Mouse (Mus musculus): Measurements from ENCODE around the gene Agbl3. TPM values are rescaled to one million over a fixed set of nuclear protein-coding genes. Genes with fewer than 3 reads are reported as not detected.
A peak's percentile ranks its signal among the peaks of the same experiment; 100 is the strongest.

Gene Agbl3
- polyA plus RNA-seq, 1 experiment from 2014 or later = 5.7 TPM

DNA sequence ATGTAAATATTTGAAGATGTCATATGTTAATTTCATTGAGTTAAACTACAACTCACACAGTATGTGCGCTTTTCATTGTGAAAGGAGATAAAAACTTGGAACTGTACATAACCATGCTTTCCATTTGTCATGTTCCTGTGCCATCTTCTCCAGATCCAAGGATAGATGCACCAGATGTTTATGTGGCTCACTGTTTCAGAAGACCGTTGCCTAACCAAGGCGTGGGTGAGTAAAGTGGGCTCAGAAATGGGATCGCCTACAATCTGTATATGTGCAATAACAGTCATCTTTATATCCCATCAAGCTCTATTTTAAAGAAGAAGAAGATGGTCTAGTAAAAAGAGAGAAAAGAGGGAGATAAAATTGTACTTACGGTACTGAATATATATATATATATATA lies 52.1 kb downstream of the Agbl3 start:
- H3K9ac ChIP-seq (ENCODE audit: low read length) = no peak overlapping the region
- H3K27ac ChIP-seq (ENCODE audit: low read depth, low read length) = no peak overlapping the region
- H3K4me2 ChIP-seq = no peak overlapping the region
- no peaks in the 10 kb centered on the region for H3K27me3 ChIP-seq (ENCODE audit: control insufficient read depth, insufficient read depth, low read length)
- H3K36me3 ChIP-seq (ENCODE audit: control insufficient read depth, insufficient read depth, low read length) = no peaks in the 10 kb centered on the region
- ATAC-seq (ENCODE audit: low FRiP score) (no peak), DNase-seq (ENCODE audit: low spot score, missing footprints) (no peak)
- 96% methylated on average over 5 of the region's 5 CpGs for WGBS
- H3K4me1 ChIP-seq (ENCODE audit: control insufficient read depth, insufficient read depth, low read length) = no peaks in the 10 kb centered on the region
- no peaks in the 10 kb centered on the region for H3K9me3 ChIP-seq (ENCODE audit: control insufficient read depth, low read length)
- no peak overlapping the region for H3K4me3 ChIP-seq (ENCODE audit: low read depth, low read length)

DNA sequence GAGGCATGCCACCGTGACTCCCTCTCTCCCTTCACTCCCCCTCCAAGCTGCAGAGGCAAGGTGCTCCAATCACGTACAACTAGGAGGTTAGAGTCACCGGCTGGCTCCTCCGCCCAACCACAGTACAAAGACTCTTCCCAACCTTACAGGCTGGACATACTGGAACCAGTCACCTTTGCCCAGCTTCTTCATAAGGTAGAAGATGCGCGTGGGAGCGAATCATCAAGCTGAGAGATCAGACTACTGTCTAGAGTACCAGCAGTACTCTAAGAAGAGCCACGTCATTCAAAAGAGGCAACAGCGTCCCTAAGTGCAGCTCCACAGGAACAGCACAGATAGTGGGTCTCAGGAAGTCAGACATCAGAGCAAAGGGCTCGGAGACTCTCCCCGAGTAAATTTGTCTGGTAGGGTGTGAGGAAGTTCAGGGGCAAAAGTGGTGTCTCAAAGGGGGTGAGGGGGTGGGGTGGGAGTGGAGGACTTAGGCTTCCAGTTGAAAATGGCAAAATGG lies 81.4 kb downstream of the Agbl3 start:
- WGBS = 95% methylated on average over 11 of the region's 11 CpGs
- Histone ChIP-seq H3K4me2 (no peak overlapping the region), H3K27ac (ENCODE audit: low read depth, low read length) (no peak overlapping the region), H3K4me1 (ENCODE audit: control insufficient read depth, insufficient read depth, low read length) (no peaks in the 10 kb centered on the region), H3K36me3 (ENCODE audit: control insufficient read depth, insufficient read depth, low read length) (no peaks in the 10 kb centered on the region), H3K4me3 (ENCODE audit: low read depth, low read length) (no peak overlapping the region), H3K9ac (ENCODE audit: low read length) (no peak overlapping the region), H3K9me3 (ENCODE audit: control insufficient read depth, low read length) (no peaks in the 10 kb centered on the region), H3K27me3 (ENCODE audit: control insufficient read depth, insufficient read depth, low read length) (no peaks in the 10 kb centered on the region)
- DNase-seq (ENCODE audit: low spot score, missing footprints) (no peak), ATAC-seq (ENCODE audit: low FRiP score) (no peak)

DNA sequence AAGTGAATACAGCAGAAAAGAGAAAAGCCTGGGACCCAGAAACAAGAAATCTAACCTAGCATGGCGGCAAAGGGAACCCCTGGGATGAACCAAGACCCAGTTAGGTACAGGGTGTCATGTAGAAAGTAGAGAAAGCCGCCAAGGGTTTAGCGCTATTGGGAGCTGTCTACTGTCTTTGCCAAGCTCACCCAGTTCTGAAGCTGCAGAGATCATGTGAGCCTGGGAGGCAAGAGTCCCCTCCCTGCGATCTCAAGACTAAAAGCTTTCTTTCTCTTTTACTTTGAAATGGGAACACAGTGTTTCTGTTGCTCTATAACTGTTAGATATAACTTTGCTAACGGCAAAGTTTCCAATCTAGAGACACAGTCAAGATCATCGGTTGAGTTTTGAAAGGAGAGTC lies 82.1 kb downstream of the Agbl3 start:
- no peak for ATAC-seq (ENCODE audit: low FRiP score)
- Histone ChIP-seq H3K4me3 (ENCODE audit: low read depth, low read length) (no peak overlapping the region), H3K9ac (ENCODE audit: low read length) (no peak overlapping the region), H3K9me3 (ENCODE audit: control insufficient read depth, low read length) (no peaks in the 10 kb centered on the region), H3K4me2 (no peak overlapping the region), H3K27ac (ENCODE audit: low read depth, low read length) (no peak overlapping the region), H3K27me3 (ENCODE audit: control insufficient read depth, insufficient read depth, low read length) (no peaks in the 10 kb centered on the region), H3K4me1 (ENCODE audit: control insufficient read depth, insufficient read depth, low read length) (no peaks in the 10 kb centered on the region), H3K36me3 (ENCODE audit: control insufficient read depth, insufficient read depth, low read length) (no peaks in the 10 kb centered on the region)
- DNase-seq (ENCODE audit: low spot score, missing footprints) = no peak
- WGBS = 94% methylated on average over 6 of the region's 6 CpGs

DNA sequence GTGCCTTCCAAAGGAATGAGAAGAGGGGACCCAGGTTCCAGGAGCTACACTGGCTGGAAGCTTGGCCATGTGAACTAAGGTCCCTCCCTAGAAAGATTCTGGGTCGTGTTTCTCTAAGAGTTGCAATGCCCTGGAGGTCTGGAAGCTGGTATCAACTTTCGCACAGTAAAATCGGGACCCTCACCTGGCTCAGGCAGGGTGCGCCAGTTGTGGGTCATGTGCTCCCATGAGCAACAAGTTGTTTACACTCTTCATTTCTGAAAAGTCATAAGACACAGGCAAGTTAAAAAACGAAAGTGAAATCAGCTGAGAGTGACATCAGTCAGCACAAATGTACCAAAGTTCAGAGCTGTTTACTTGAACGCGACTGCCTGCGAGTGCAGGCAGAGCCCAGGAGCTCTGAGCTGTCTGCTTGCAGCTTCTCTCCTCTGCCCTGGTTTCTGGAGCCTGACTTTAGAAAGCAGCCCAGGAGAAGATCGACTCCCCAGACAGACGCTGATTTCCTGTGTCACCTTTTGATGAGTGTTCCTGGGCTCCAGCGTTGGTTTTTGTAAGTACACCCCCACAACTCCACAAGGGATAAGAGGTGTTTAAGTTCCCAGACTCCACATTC lies 82.7 kb downstream of the Agbl3 start, which contains the start of gene Tmem140:
Tmem140 (plus strand) TSS at position 356 of the 613 bp plus-strand sequence.
- WGBS = 64% methylated on average over 11 of the region's 11 CpGs
- no peak within 1 kb of the TSS for H3K4me3 ChIP-seq (ENCODE audit: low read depth, low read length)
- no peaks in the 10 kb centered on the region for H3K9me3 ChIP-seq (ENCODE audit: control insufficient read depth, low read length)
- no peaks in the 10 kb centered on the region for H3K36me3 ChIP-seq (ENCODE audit: control insufficient read depth, insufficient read depth, low read length)
- DNase-seq (ENCODE audit: low spot score, missing footprints) (no peak), ATAC-seq (ENCODE audit: low FRiP score) (no peak)
- no peaks in the 10 kb centered on the region for H3K4me1 ChIP-seq (ENCODE audit: control insufficient read depth, insufficient read depth, low read length)
- H3K27ac ChIP-seq (ENCODE audit: low read depth, low read length) = no peak within 1 kb of the TSS
- H3K4me2 ChIP-seq = no peak within 1 kb of the TSS
- H3K9ac ChIP-seq (ENCODE audit: low read length) = no peak within 1 kb of the TSS
- H3K27me3 ChIP-seq (ENCODE audit: control insufficient read depth, insufficient read depth, low read length) = no peaks in the 10 kb centered on the region

DNA sequence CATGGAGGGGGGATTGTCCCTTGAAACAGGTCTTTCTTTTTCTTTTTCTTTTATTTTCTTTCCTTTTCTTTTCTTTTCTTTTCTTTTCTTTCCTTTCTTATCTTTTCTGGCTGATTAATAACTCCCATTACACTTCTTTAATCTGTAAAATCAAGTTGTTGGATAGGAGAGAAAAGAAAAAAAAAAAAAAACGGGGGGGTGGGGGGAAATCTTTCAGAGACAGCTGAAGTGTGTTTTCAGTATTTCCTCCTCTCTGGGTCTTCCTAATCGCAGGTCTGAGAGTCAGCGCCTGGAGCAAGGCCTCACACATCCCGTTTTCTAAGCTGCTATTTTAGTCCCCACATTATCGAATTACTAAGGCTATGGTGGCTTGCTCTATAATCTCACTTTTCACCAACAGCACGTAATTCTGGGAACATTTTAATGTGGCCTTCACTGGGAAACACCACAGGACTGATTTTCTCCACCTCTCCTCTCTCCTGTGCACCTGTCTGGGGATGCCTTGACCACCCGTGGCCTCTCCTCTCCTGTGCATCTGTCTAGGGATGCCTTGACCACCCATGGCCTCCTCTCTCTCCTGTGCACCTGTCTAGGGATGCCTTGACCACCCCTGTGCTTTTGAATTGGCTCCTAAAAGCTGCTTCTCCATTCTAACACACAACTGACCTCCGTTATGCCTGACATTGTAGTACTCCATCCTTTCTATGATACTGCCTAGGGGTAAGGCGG lies 83.7 kb downstream of the Agbl3 start:
- H3K4me1 ChIP-seq (ENCODE audit: control insufficient read depth, insufficient read depth, low read length) = no peaks in the 10 kb centered on the region
- H3K9ac ChIP-seq (ENCODE audit: low read length) = no peak overlapping the region
- 74% methylated on average over 9 of the region's 9 CpGs for WGBS
- H3K36me3 ChIP-seq (ENCODE audit: control insufficient read depth, insufficient read depth, low read length) = no peaks in the 10 kb centered on the region
- ATAC-seq (ENCODE audit: low FRiP score) = no peak
- no peak overlapping the region for H3K27ac ChIP-seq (ENCODE audit: low read depth, low read length)
- no peak overlapping the region for H3K4me2 ChIP-seq
- DNase-seq (ENCODE audit: low spot score, missing footprints) = no peak
- H3K9me3 ChIP-seq (ENCODE audit: control insufficient read depth, low read length) = no peaks in the 10 kb centered on the region
- no peak overlapping the region for H3K4me3 ChIP-seq (ENCODE audit: low read depth, low read length)
- no peaks in the 10 kb centered on the region for H3K27me3 ChIP-seq (ENCODE audit: control insufficient read depth, insufficient read depth, low read length)

DNA sequence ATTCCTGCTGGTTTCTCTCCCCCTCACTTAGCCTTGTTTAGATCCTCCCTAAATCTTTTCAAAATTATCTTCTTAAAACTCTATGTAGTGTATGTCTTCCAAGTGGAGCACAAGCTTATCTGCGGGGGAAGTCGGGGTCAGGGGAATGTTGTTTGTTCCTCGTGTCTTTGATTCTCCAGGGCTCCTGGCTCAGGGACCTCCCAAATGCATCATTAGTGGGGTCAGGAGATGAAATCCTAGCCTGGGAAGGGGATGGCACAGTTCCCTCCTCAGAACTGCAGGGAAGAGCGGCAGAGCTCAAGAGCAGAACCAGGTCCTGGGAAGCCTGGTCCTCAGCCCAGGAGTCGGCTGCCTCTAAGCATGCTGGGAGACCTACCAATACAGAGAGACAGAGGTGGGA lies 85.0 kb downstream of the Agbl3 start:
- no peak for ATAC-seq (ENCODE audit: low FRiP score)
- Histone ChIP-seq H3K9me3 (ENCODE audit: control insufficient read depth, low read length) (no peaks in the 10 kb centered on the region), H3K36me3 (ENCODE audit: control insufficient read depth, insufficient read depth, low read length) (no peaks in the 10 kb centered on the region), H3K4me3 (ENCODE audit: low read depth, low read length) (no peak overlapping the region), H3K9ac (ENCODE audit: low read length) (no peak overlapping the region), H3K27me3 (ENCODE audit: control insufficient read depth, insufficient read depth, low read length) (no peaks in the 10 kb centered on the region), H3K4me2 (no peak overlapping the region), H3K27ac (ENCODE audit: low read depth, low read length) (no peak overlapping the region), H3K4me1 (ENCODE audit: control insufficient read depth, insufficient read depth, low read length) (no peaks in the 10 kb centered on the region)
- no peak for DNase-seq (ENCODE audit: low spot score, missing footprints)
- 79% methylated on average over 5 of the region's 5 CpGs for WGBS

DNA sequence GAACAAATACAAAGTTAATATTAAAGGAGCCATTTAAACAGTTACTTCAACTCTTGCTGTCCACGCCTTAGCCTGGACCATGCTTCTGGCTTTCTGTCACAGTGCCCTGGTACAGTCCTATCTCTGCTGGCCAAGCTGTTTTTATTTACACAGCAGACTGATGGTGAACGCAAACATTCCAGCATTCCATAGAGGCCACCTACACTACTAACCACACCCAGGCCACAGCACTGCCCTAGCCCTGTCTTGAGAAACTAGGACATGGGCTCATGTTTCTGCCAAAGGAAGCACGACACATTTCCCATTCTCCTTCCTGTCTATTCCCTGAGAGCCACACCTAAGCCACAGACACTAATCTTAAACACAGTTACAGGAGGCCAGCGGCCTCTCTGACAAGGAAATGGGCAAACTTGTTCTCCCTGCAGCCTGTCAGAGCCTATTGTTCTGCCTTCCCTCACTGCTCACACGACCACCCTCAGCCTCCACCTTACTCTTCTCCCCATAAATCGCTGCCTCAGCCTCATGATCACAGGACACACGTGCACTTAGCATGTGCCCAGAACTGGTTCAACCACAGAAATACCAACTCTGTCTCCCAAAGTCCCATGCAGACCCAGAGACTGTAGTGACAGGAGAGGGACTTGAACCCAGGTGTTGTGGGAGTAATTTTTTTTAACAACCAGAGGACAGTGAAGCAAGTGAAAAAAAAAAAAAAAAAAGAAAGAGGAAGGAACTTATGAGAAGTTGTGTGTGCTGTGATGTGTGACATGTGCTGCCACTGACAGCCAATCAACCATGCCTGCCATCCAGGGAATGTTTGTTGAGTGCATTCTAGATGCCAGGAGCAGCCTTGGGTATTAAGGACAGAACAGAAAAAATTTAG lies 85.7 kb downstream of the Agbl3 start:
- H3K9me3 ChIP-seq (ENCODE audit: control insufficient read depth, low read length) = no peaks in the 10 kb centered on the region
- ATAC-seq (ENCODE audit: low FRiP score) (no peak), DNase-seq (ENCODE audit: low spot score, missing footprints) (no peak)
- H3K27ac ChIP-seq (ENCODE audit: low read depth, low read length) = no peak overlapping the region
- no peak overlapping the region for H3K4me2 ChIP-seq
- WGBS = 63% methylated on average over 7 of the region's 7 CpGs
- no peaks in the 10 kb centered on the region for H3K36me3 ChIP-seq (ENCODE audit: control insufficient read depth, insufficient read depth, low read length)
- H3K27me3 ChIP-seq (ENCODE audit: control insufficient read depth, insufficient read depth, low read length) = no peaks in the 10 kb centered on the region
- H3K4me3 ChIP-seq (ENCODE audit: low read depth, low read length) = no peak overlapping the region
- H3K9ac ChIP-seq (ENCODE audit: low read length) = no peak overlapping the region
- H3K4me1 ChIP-seq (ENCODE audit: control insufficient read depth, insufficient read depth, low read length) = no peaks in the 10 kb centered on the region

DNA sequence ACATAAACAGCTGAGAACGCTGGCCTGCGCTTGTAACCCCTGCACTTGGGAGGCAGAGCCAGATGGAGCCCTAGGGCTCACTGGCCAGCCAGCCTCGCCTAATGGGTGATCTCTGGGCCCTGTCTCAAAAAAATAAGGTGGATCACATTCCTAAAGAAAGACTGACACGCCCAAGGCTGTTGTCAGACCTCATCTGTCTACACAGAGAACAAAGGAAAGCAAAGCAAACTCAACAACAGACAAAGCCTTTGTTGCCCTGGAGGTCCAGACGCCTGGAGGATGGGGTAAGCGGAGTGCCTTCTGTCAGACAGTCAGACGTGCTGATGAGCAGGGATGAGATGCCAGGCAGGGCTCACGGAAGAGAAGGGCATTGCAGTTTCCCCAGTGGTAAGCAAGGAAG lies 86.6 kb downstream of the Agbl3 start:
- Histone ChIP-seq H3K9ac (ENCODE audit: low read length) (no peak overlapping the region), H3K36me3 (ENCODE audit: control insufficient read depth, insufficient read depth, low read length) (no peaks in the 10 kb centered on the region), H3K4me1 (ENCODE audit: control insufficient read depth, insufficient read depth, low read length) (no peaks in the 10 kb centered on the region), H3K27ac (ENCODE audit: low read depth, low read length) (no peak overlapping the region), H3K9me3 (ENCODE audit: control insufficient read depth, low read length) (no peaks in the 10 kb centered on the region), H3K4me2 (no peak overlapping the region), H3K27me3 (ENCODE audit: control insufficient read depth, insufficient read depth, low read length) (no peaks in the 10 kb centered on the region), H3K4me3 (ENCODE audit: low read depth, low read length) (no peak overlapping the region)
- ATAC-seq (ENCODE audit: low FRiP score) = 0 out of 2 replicates have a peak, but pooled peaks have one; percentile 11
- no peak for DNase-seq (ENCODE audit: low spot score, missing footprints)
- WGBS = 51% methylated on average over 8 of the region's 8 CpGs

Measured in midbrain, embryonic 11.5 days (tissue).